Mouse (Mus musculus) ES-E14 (cell line): ENCODE data around the gene Pigf.

Experiments
- CHD2 ChIP-seq: IDR thresholded peaks from 2 replicates; pipeline ENCODE4 v1.6.1; 2014; ENCODE audit warnings: mild to moderate bottlenecking, low read depth, low read length, inconsistent platforms
- MAFK ChIP-seq: IDR thresholded peaks from 2 replicates; pipeline ENCODE4 v1.6.1; 2014; ENCODE audit warnings: mild to moderate bottlenecking, low read depth, low read length, inconsistent platforms; ENCODE audit not compliant: insufficient read depth
- ZC3H11A ChIP-seq: IDR thresholded peaks from 2 replicates; pipeline ENCODE4 v1.6.1; 2012; ENCODE audit warnings: low read depth, mild to moderate bottlenecking, inconsistent platforms, low read length, borderline replicate concordance
- ZNF384 ChIP-seq: IDR thresholded peaks from 2 replicates; pipeline ENCODE4 v1.6.1; 2012; ENCODE audit warnings: low read depth, low read length, inconsistent platforms

- TF ChIP-seq ZC3H11A (no peak), MAFK (no peak), ZNF384 (no peak), CHD2 (no peak)
Measured at GRCm38 (mm10) chr17:87041739-87042138, 16.5 kb upstream of the Pigf start.
